Mouse (Mus musculus) limb, embryonic 14.5 days (tissue): ENCODE results near the gene Ccdc13. TPM values are rescaled to one million over a fixed set of nuclear protein-coding genes. Genes with fewer than 3 reads are reported as not detected.

Experiments used
- ATAC-seq: fragments of 200-750 bp; cut with Nextera tagmentation; 2 replicates; pipeline ENCODE4 v1.8.0; 2017; ENCODE audit warnings: low read depth, moderate number of reproducible peaks, moderate TSS enrichment; ENCODE audit not compliant: low FRiP score
- DNase-seq: peaks from one replicate; pipeline ENCODE4 v3.0.0-alpha.2; 2015; ENCODE audit warnings: low spot score
- H3K27ac ChIP-seq: fragments of 300-500 bp; sonication (generic); replicated peaks from 2 replicates; pipeline ENCODE4 v1.5.1; 2014; ENCODE audit warnings: low read depth, mild to moderate bottlenecking, low read length, moderate library complexity, mixed read lengths
- H3K27me3 ChIP-seq: fragments of 300-500 bp; sonication (generic); 2 replicates; pipeline ENCODE4 v1.6.1; 2014; ENCODE audit warnings: low read length, mixed read lengths; ENCODE audit not compliant: control insufficient read depth, insufficient read depth
- H3K36me3 ChIP-seq: fragments of 300-500 bp; sonication (generic); 2 replicates; pipeline ENCODE4 v1.6.1; 2014; ENCODE audit warnings: mild to moderate bottlenecking, low read length, moderate library complexity, mixed read lengths; ENCODE audit not compliant: control insufficient read depth, insufficient read depth
- H3K4me1 ChIP-seq: fragments of 300-500 bp; sonication (generic); 2 replicates; pipeline ENCODE4 v1.6.1; 2014; ENCODE audit warnings: antibody characterized with exemption, low read length, mixed read lengths; ENCODE audit not compliant: control insufficient read depth, insufficient read depth
- H3K4me2 ChIP-seq: fragments of 300-500 bp; sonication (generic); replicated peaks from 2 replicates; pipeline ENCODE4 v1.6.1; 2014; ENCODE audit warnings: low read depth, mild to moderate bottlenecking, low read length, moderate library complexity; ENCODE audit not compliant: severe bottlenecking
- H3K4me3 ChIP-seq: fragments of 300-500 bp; sonication (generic); replicated peaks from 2 replicates; pipeline ENCODE4 v1.5.1; 2014; ENCODE audit warnings: low read length
- H3K9ac ChIP-seq: fragments of 300-500 bp; sonication (generic); 2 replicates; pipeline ENCODE4 v1.6.1; 2014; ENCODE audit warnings: mild to moderate bottlenecking, low read depth, low read length, moderate library complexity; ENCODE audit not compliant: severe bottlenecking
- H3K9me3 ChIP-seq: fragments of 300-500 bp; sonication (generic); 2 replicates; pipeline ENCODE4 v1.6.1; 2016; ENCODE audit warnings: low read length; ENCODE audit not compliant: control insufficient read depth
- POLR2A ChIP-seq: fragments of 200-500 bp; IDR thresholded peaks from 2 replicates; pipeline ENCODE4 v1.8.0; 2012; ENCODE audit warnings: inconsistent platforms, mild to moderate bottlenecking, moderate library complexity, borderline replicate concordance; ENCODE audit not compliant: insufficient read depth, insufficient read length; ENCODE audit errors: extremely low read depth
- WGBS: fragments of 180-500 bp; shearing (Covaris S2); extraction: QIAGEN DNeasy Blood & Tissue Kit; methylation state at CpG from one replicate; pipeline ENCODE4 v1.1.7; 2014; 5-methylcytosine and 5-hydroxymethylcytosine counted together
- polyA plus RNA-seq, 2 experiments: library from polyadenylated mRNA; depleted of rRNA in 1 of 2; stranded (reverse) in 1 of 2; unstranded in 1 of 2; fragments of >200 nt; fragmentation: Nextera tagmentation in 1 of 2; extraction: Ambion mirVana in 1 of 2; gene quantifications; 2 replicates each; pipeline versions ENCODE4 v1.2.1 to v1.2.3; 2012 to 2014

The Ccdc13 gene
- polyA plus RNA-seq, 2 experiments, result 0.47 to 0.58 TPM

DNA sequence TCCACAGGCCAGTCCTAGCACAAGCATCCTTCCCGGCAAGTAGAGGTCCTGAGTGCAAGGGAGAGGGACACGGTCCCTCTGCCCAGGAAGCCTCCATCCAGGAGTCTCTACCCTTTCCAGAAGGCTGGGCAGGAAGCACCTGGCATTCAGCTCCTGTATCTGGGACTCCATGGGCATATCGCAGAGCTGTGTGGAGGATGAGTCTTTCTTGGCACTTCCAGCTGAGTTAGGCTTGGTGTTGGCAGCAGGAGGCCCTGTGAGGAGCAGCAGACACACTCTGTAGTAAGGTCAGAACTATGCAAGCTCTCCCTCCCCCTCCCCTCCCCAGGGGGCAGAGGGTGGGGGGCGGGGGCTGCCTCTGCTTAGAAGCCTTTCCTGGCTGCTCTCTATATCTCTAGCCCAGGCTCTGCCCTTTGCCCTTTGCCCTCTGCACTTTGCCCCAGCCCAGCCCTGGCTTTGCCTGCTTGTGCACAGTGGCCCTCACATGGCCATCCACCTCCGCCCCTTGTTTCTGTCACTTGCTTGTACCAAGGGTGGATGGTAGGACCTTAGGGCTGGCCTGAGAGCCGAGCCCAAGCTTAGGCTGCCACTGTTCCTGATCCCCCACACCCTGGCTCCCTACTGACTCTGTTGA, 40.3 kb downstream of the Ccdc13 start:
- no peaks in the 10 kb centered on the region for H3K27me3 ChIP-seq
- 47% methylated on average over 6 of the region's 6 CpGs for WGBS
- no peak overlapping the region for H3K4me3 ChIP-seq
- no peaks in the 10 kb centered on the region for H3K36me3 ChIP-seq
- no peak overlapping the region for H3K4me2 ChIP-seq
- no peak overlapping the region for H3K27ac ChIP-seq
- DNase-seq (no peak), ATAC-seq (no peak)
- peaks cover 3% of the 10 kb centered on the region; the same call in 1 of the 2 replicates for H3K4me1 ChIP-seq
- H3K9ac ChIP-seq, result no peak overlapping the region
- no peaks in the 10 kb centered on the region for H3K9me3 ChIP-seq
- no peak for TF ChIP-seq POLR2A

- ATAC-seq, result no peak
- Histone ChIP-seq H3K27me3 (no peaks in the 10 kb centered on the region), H3K36me3 (no peaks in the 10 kb centered on the region), H3K4me2 (no peak overlapping the region), H3K27ac (no peak overlapping the region), H3K4me3 (no peak overlapping the region), H3K4me1 (peaks cover 3% of the 10 kb centered on the region; the same call in 1 of the 2 replicates), H3K9me3 (no peaks in the 10 kb centered on the region), H3K9ac (no peak overlapping the region)
- TF ChIP-seq POLR2A, result no peak
- 12% methylated on average over 12 of the region's 12 CpGs for WGBS
- DNase-seq, result peak; percentile 26
Observed at GRCm38 (mm10) chr9:121797722-121798121, 41.5 kb downstream of the Ccdc13 start.

- DNase-seq (no peak), ATAC-seq (no peak)
- 22% methylated on average over 1 of the region's 1 CpGs for WGBS
- H3K4me3 ChIP-seq, result no peak overlapping the region
- no peak overlapping the region for H3K4me2 ChIP-seq
- H3K4me1 ChIP-seq, result peaks cover 3% of the 10 kb centered on the region; the same call in 1 of the 2 replicates
- no peaks in the 10 kb centered on the region for H3K36me3 ChIP-seq
- TF ChIP-seq POLR2A, result no peak
- H3K27ac ChIP-seq, result no peak overlapping the region
- no peak overlapping the region for H3K9ac ChIP-seq
- H3K27me3 ChIP-seq, result no peaks in the 10 kb centered on the region
- no peaks in the 10 kb centered on the region for H3K9me3 ChIP-seq
Observed at GRCm38 (mm10) chr9:121794972-121795539, 44.2 kb downstream of the Ccdc13 start.

DNA sequence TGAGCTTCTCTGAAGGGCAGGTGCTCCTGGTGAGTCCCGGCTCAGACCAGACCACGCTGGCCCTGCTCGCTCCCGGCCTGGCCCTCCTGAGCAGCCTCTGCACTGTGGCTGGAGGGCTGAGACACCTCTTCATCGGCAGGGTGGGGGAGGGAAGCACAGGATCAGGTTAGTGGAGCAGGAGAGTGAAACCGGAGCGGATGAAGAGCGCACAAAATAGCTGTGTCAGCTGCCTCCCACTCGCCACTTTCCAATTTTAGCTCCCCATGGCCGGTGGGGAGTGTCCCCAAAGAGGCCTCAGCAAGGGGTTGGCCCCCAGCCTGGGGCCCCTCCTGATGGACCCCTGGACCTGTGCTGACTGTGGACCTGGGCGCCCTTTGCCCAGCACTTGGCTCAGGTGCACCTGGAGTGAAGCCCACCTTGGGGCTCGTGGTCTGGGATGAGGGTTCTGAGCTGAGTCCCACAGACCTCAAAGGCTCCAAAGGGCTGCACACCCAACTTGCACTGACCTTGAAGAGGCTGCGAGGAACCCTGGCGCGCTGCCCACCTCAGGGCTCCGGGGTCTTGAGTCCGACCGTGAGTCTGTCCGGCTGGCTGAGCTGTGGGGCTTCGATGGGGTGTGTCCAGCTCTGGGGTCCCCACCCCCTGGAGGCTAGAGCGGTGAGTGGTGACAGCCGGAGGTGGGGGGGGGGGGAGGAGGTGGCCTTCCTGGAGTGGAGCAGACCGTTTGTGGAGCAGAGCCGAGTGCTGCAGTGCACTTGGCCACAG, 47.3 kb downstream of the Ccdc13 start, which contains the start of gene Hhatl:
Hhatl (minus strand) TSS at position 751 of the 765 bp plus-strand sequence.
- no peak for TF ChIP-seq POLR2A
- Histone ChIP-seq H3K36me3 (no peaks in the 10 kb centered on the region), H3K9ac (no peak within 1 kb of the TSS), H3K27ac (no peak within 1 kb of the TSS), H3K4me1 (peaks cover 3% of the 10 kb centered on the region; the same call in 1 of the 2 replicates), H3K4me3 (no peak within 1 kb of the TSS), H3K9me3 (no peaks in the 10 kb centered on the region), H3K27me3 (no peaks in the 10 kb centered on the region), H3K4me2 (no peak within 1 kb of the TSS; the same call in 1 of the 2 replicates)
- 56% methylated on average over 19 of the region's 24 CpGs for WGBS
- peak; percentile 16 for ATAC-seq
- no peak for DNase-seq

GRCm38 (mm10) chr9:121791206-121791605, 48.1 kb downstream of the Ccdc13 start:
- ATAC-seq (peak; percentile 17; the same call in 1 of the 2 replicates), DNase-seq (peak; percentile 58)
- H3K9ac ChIP-seq, result no peak overlapping the region
- H3K4me3 ChIP-seq, result no peak overlapping the region
- TF ChIP-seq POLR2A, result no peak
- 15% methylated on average over 5 of the region's 5 CpGs for WGBS
- H3K9me3 ChIP-seq, result no peaks in the 10 kb centered on the region
- no peak overlapping the region for H3K27ac ChIP-seq
- H3K4me2 ChIP-seq, result no peak overlapping the region
- H3K36me3 ChIP-seq, result no peaks in the 10 kb centered on the region
- peaks cover 3% of the 10 kb centered on the region; the same call in 1 of the 2 replicates for H3K4me1 ChIP-seq
- H3K27me3 ChIP-seq, result no peaks in the 10 kb centered on the region
